Mouse (Mus musculus) lung, postnatal 36 days (tissue): ENCODE results near the gene Plekha6.

Experiments
- DNase-seq: peaks from one replicate; pipeline ENCODE4 v3.0.0; 2022; ENCODE audit warnings: mixed read lengths

The Plekha6 gene

GRCm38 (mm10) chr1:133279632-133280093, 115.7 kb downstream of the Plekha6 start:
- no peak for DNase-seq

- no peak for DNase-seq
Observed at GRCm38 (mm10) chr1:133280537-133280936, 116.5 kb downstream of the Plekha6 start.

- no peak for DNase-seq
Observed at GRCm38 (mm10) chr1:133285907-133286306, 121.9 kb downstream of the Plekha6 start.

GRCm38 (mm10) chr1:133287051-133287450, 123.0 kb downstream of the Plekha6 start:
- no peak for DNase-seq

- no peak for DNase-seq
Observed at GRCm38 (mm10) chr1:133287880-133288279, 123.9 kb downstream of the Plekha6 start.

- DNase-seq = no peak
Observed at GRCm38 (mm10) chr1:133291888-133292287, 127.9 kb downstream of the Plekha6 start.

- DNase-seq = peak; percentile 79
Observed at GRCm38 (mm10) chr1:133292608-133293007, 128.6 kb downstream of the Plekha6 start.

- DNase-seq = peak; percentile 66
Observed at GRCm38 (mm10) chr1:133296376-133296775, 132.4 kb downstream of the Plekha6 start.

- DNase-seq = no peak
Observed at GRCm38 (mm10) chr1:133298816-133299215, 134.8 kb downstream of the Plekha6 start.

- peak; percentile 80 for DNase-seq
Observed at GRCm38 (mm10) chr1:133302540-133302939, 138.5 kb downstream of the Plekha6 start.

- DNase-seq = peak; percentile 85
Observed at GRCm38 (mm10) chr1:133306842-133307241, 142.8 kb downstream of the Plekha6 start.

GRCm38 (mm10) chr1:133307318-133307717, 143.3 kb downstream of the Plekha6 start:
- DNase-seq = peak; percentile 39

- peak; percentile 68 for DNase-seq
Observed at GRCm38 (mm10) chr1:133309652-133310267, 145.8 kb downstream of the Plekha6 start, which contains the start of gene Golt1a. Golt1a (plus strand) TSS chr1:133309800.

GRCm38 (mm10) chr1:133311240-133311639, 147.2 kb downstream of the Plekha6 start:
- no peak for DNase-seq

- DNase-seq = no peak
Observed at GRCm38 (mm10) chr1:133311946-133312345, 147.9 kb downstream of the Plekha6 start.

- DNase-seq = peak; percentile 78
Observed at GRCm38 (mm10) chr1:133314364-133314763, 150.4 kb downstream of the Plekha6 start.

GRCm38 (mm10) chr1:133315775-133316174, 151.8 kb downstream of the Plekha6 start:
- DNase-seq = no peak

GRCm38 (mm10) chr1:133316577-133316976, 152.6 kb downstream of the Plekha6 start:
- no peak for DNase-seq

- DNase-seq = peak; percentile 31
Observed at GRCm38 (mm10) chr1:133317149-133317548, 153.1 kb downstream of the Plekha6 start.

- DNase-seq = peak; percentile 83
Observed at GRCm38 (mm10) chr1:133321267-133321925, 157.4 kb downstream of the Plekha6 start, which contains the start of gene Kiss1. Kiss1 (plus strand) TSS chr1:133321875.

GRCm38 (mm10) chr1:133323333-133323732, 159.3 kb downstream of the Plekha6 start:
- no peak for DNase-seq

GRCm38 (mm10) chr1:133325951-133326350, 161.9 kb downstream of the Plekha6 start:
- no peak for DNase-seq

GRCm38 (mm10) chr1:133327094-133327493, 163.1 kb downstream of the Plekha6 start:
- no peak for DNase-seq

- DNase-seq = no peak
Observed at GRCm38 (mm10) chr1:133328299-133328795, 164.3 kb downstream of the Plekha6 start.
